Mouse (Mus musculus): ENCODE measurements around the gene Rrbp1. TPM values are rescaled to one million over a fixed set of nuclear protein-coding genes. Genes with fewer than 3 reads are reported as not detected.
A peak's percentile ranks its signal among the peaks of the same experiment; 100 is the strongest.

The Rrbp1 gene
- polyA plus RNA-seq, 1 experiment from 2014 or later: 31.4 TPM

- no peaks in the 10 kb centered on the region for H3K4me1 ChIP-seq (ENCODE audit: control insufficient read depth, insufficient read depth, low read length)
- no peaks in the 10 kb centered on the region for H3K9me3 ChIP-seq (ENCODE audit: control insufficient read depth, low read length)
- no peak overlapping the region for H3K4me3 ChIP-seq (ENCODE audit: low read depth, low read length)
- WGBS: 88% methylated on average over 7 of the region's 7 CpGs
- no peak overlapping the region for H3K9ac ChIP-seq (ENCODE audit: low read length)
- no peak overlapping the region for H3K4me2 ChIP-seq
- no peaks in the 10 kb centered on the region for H3K27me3 ChIP-seq (ENCODE audit: control insufficient read depth, insufficient read depth, low read length)
- H3K36me3 ChIP-seq (ENCODE audit: control insufficient read depth, insufficient read depth, low read length): no peaks in the 10 kb centered on the region
- DNase-seq (ENCODE audit: low spot score, missing footprints) (peak; percentile 61), ATAC-seq (ENCODE audit: low FRiP score) (no peak)
- no peak overlapping the region for H3K27ac ChIP-seq (ENCODE audit: low read depth, low read length)
Measured at GRCm38 (mm10) chr2:144030791-144031190, 19.7 kb upstream of the Rrbp1 start.

GRCm38 (mm10) chr2:144026456-144026855 is 15.4 kb upstream of the Rrbp1 start:
- Histone ChIP-seq H3K4me1 (ENCODE audit: control insufficient read depth, insufficient read depth, low read length) (no peaks in the 10 kb centered on the region), H3K9ac (ENCODE audit: low read length) (no peak overlapping the region), H3K4me3 (ENCODE audit: low read depth, low read length) (no peak overlapping the region), H3K36me3 (ENCODE audit: control insufficient read depth, insufficient read depth, low read length) (no peaks in the 10 kb centered on the region), H3K9me3 (ENCODE audit: control insufficient read depth, low read length) (no peaks in the 10 kb centered on the region), H3K4me2 (no peak overlapping the region), H3K27ac (ENCODE audit: low read depth, low read length) (no peak overlapping the region), H3K27me3 (ENCODE audit: control insufficient read depth, insufficient read depth, low read length) (no peaks in the 10 kb centered on the region)
- no peak for ATAC-seq (ENCODE audit: low FRiP score)
- WGBS: 77% methylated on average over 4 of the region's 4 CpGs
- peak; percentile 1 for DNase-seq (ENCODE audit: low spot score, missing footprints)

GRCm38 (mm10) chr2:144025361-144025760 is 14.3 kb upstream of the Rrbp1 start:
- WGBS: 86% methylated on average over 9 of the region's 9 CpGs
- ATAC-seq (ENCODE audit: low FRiP score): no peak

GRCm38 (mm10) chr2:144022441-144022840 is 11.4 kb upstream of the Rrbp1 start:
- Histone ChIP-seq H3K9ac (ENCODE audit: low read length) (no peak overlapping the region), H3K4me2 (no peak overlapping the region), H3K36me3 (ENCODE audit: control insufficient read depth, insufficient read depth, low read length) (no peaks in the 10 kb centered on the region), H3K27me3 (ENCODE audit: control insufficient read depth, insufficient read depth, low read length) (no peaks in the 10 kb centered on the region), H3K4me3 (ENCODE audit: low read depth, low read length) (no peak overlapping the region), H3K27ac (ENCODE audit: low read depth, low read length) (no peak overlapping the region), H3K4me1 (ENCODE audit: control insufficient read depth, insufficient read depth, low read length) (no peaks in the 10 kb centered on the region), H3K9me3 (ENCODE audit: control insufficient read depth, low read length) (no peaks in the 10 kb centered on the region)
- DNase-seq (ENCODE audit: low spot score, missing footprints) (peak; percentile 56), ATAC-seq (ENCODE audit: low FRiP score) (no peak)
- WGBS: 74% methylated on average over 3 of the region's 3 CpGs

More at GRCm38 (mm10) chr2:144025361-144025760, 14.3 kb upstream of the Rrbp1 start:
- Histone ChIP-seq H3K4me2 (no peak overlapping the region), H3K27ac (ENCODE audit: low read depth, low read length) (no peak overlapping the region), H3K4me3 (ENCODE audit: low read depth, low read length) (no peak overlapping the region), H3K36me3 (ENCODE audit: control insufficient read depth, insufficient read depth, low read length) (no peaks in the 10 kb centered on the region), H3K27me3 (ENCODE audit: control insufficient read depth, insufficient read depth, low read length) (no peaks in the 10 kb centered on the region), H3K9me3 (ENCODE audit: control insufficient read depth, low read length) (no peaks in the 10 kb centered on the region), H3K4me1 (ENCODE audit: control insufficient read depth, insufficient read depth, low read length) (no peaks in the 10 kb centered on the region), H3K9ac (ENCODE audit: low read length) (no peak overlapping the region)
- peak; percentile 21 for DNase-seq (ENCODE audit: low spot score, missing footprints)

- Histone ChIP-seq H3K27me3 (ENCODE audit: control insufficient read depth, insufficient read depth, low read length) (no peaks in the 10 kb centered on the region), H3K36me3 (ENCODE audit: control insufficient read depth, insufficient read depth, low read length) (no peaks in the 10 kb centered on the region), H3K27ac (ENCODE audit: low read depth, low read length) (no peak overlapping the region), H3K4me1 (ENCODE audit: control insufficient read depth, insufficient read depth, low read length) (no peaks in the 10 kb centered on the region), H3K9ac (ENCODE audit: low read length) (no peak overlapping the region), H3K9me3 (ENCODE audit: control insufficient read depth, low read length) (no peaks in the 10 kb centered on the region), H3K4me2 (no peak overlapping the region), H3K4me3 (ENCODE audit: low read depth, low read length) (no peak overlapping the region)
- DNase-seq (ENCODE audit: low spot score, missing footprints) (peak; percentile 10), ATAC-seq (ENCODE audit: low FRiP score) (no peak)
- 74% methylated on average over 2 of the region's 2 CpGs for WGBS
Measured at GRCm38 (mm10) chr2:144019971-144020370, 8.9 kb upstream of the Rrbp1 start.

GRCm38 (mm10) chr2:144015861-144016260 is 4.8 kb upstream of the Rrbp1 start:
- Histone ChIP-seq H3K9ac (ENCODE audit: low read length) (no peak overlapping the region), H3K4me3 (ENCODE audit: low read depth, low read length) (no peak overlapping the region), H3K36me3 (ENCODE audit: control insufficient read depth, insufficient read depth, low read length) (no peaks in the 10 kb centered on the region), H3K4me2 (no peak overlapping the region), H3K4me1 (ENCODE audit: control insufficient read depth, insufficient read depth, low read length) (no peaks in the 10 kb centered on the region), H3K9me3 (ENCODE audit: control insufficient read depth, low read length) (no peaks in the 10 kb centered on the region), H3K27me3 (ENCODE audit: control insufficient read depth, insufficient read depth, low read length) (no peaks in the 10 kb centered on the region), H3K27ac (ENCODE audit: low read depth, low read length) (no peak overlapping the region)
- 90% methylated on average over 9 of the region's 9 CpGs for WGBS
- ATAC-seq (ENCODE audit: low FRiP score) (no peak), DNase-seq (ENCODE audit: low spot score, missing footprints) (peak; percentile 28)

- H3K27ac ChIP-seq (ENCODE audit: low read depth, low read length): no peak overlapping the region
- 46% methylated on average over 5 of the region's 5 CpGs for WGBS
- H3K4me3 ChIP-seq (ENCODE audit: low read depth, low read length): no peak overlapping the region
- peak; percentile 84 for DNase-seq (ENCODE audit: low spot score, missing footprints)
- no peak overlapping the region for H3K9ac ChIP-seq (ENCODE audit: low read length)
- H3K27me3 ChIP-seq (ENCODE audit: control insufficient read depth, insufficient read depth, low read length): no peaks in the 10 kb centered on the region
- H3K36me3 ChIP-seq (ENCODE audit: control insufficient read depth, insufficient read depth, low read length): no peaks in the 10 kb centered on the region
- H3K9me3 ChIP-seq (ENCODE audit: control insufficient read depth, low read length): no peaks in the 10 kb centered on the region
- peaks cover 5% of the 10 kb centered on the region for H3K4me1 ChIP-seq (ENCODE audit: control insufficient read depth, insufficient read depth, low read length)
- no peak overlapping the region for H3K4me2 ChIP-seq
- no peak for ATAC-seq (ENCODE audit: low FRiP score)
Measured at GRCm38 (mm10) chr2:144014481-144014880, 3.4 kb upstream of the Rrbp1 start.

GRCm38 (mm10) chr2:144014051-144014450 is 3.0 kb upstream of the Rrbp1 start:
- H3K27me3 ChIP-seq (ENCODE audit: control insufficient read depth, insufficient read depth, low read length): no peaks in the 10 kb centered on the region
- no peak overlapping the region for H3K9ac ChIP-seq (ENCODE audit: low read length)
- no peak overlapping the region for H3K27ac ChIP-seq (ENCODE audit: low read depth, low read length)
- H3K4me3 ChIP-seq (ENCODE audit: low read depth, low read length): no peak overlapping the region
- ATAC-seq (ENCODE audit: low FRiP score): no peak
- WGBS: 85% methylated on average over 11 of the region's 11 CpGs
- DNase-seq (ENCODE audit: low spot score, missing footprints): peak; percentile 56
- H3K4me1 ChIP-seq (ENCODE audit: control insufficient read depth, insufficient read depth, low read length): peaks cover 8% of the 10 kb centered on the region
- no peak overlapping the region for H3K4me2 ChIP-seq
- no peaks in the 10 kb centered on the region for H3K36me3 ChIP-seq (ENCODE audit: control insufficient read depth, insufficient read depth, low read length)
- H3K9me3 ChIP-seq (ENCODE audit: control insufficient read depth, low read length): no peaks in the 10 kb centered on the region

- peak; percentile 96 for DNase-seq (ENCODE audit: low spot score, missing footprints)
Measured at GRCm38 (mm10) chr2:144010282-144011044, 600 bp downstream of the Rrbp1 start.

More at GRCm38 (mm10) chr2:144010282-144011044, 600 bp downstream of the Rrbp1 start:
- peak; percentile 45 for ATAC-seq (ENCODE audit: low FRiP score)
- Histone ChIP-seq H3K9me3 (ENCODE audit: control insufficient read depth, low read length) (no peaks in the 10 kb centered on the region), H3K4me1 (ENCODE audit: control insufficient read depth, insufficient read depth, low read length) (peaks cover 8% of the 10 kb centered on the region), H3K4me2 (peak overlapping the region; percentile 56), H3K27me3 (ENCODE audit: control insufficient read depth, insufficient read depth, low read length) (no peaks in the 10 kb centered on the region), H3K36me3 (ENCODE audit: control insufficient read depth, insufficient read depth, low read length) (no peaks in the 10 kb centered on the region), H3K27ac (ENCODE audit: low read depth, low read length) (peak overlapping the region; percentile 72), H3K9ac (ENCODE audit: low read length) (peak overlapping the region; percentile 77), H3K4me3 (ENCODE audit: low read depth, low read length) (peak overlapping the region; percentile 91)
- under 1% methylated on average over 79 of the region's 107 CpGs for WGBS

Measured in midbrain, embryonic 11.5 days (tissue).